Mouse (Mus musculus) MEL (cell line): Measurements from ENCODE around the gene Grik5. TPM values are rescaled to one million over a fixed set of nuclear protein-coding genes. Genes with fewer than 3 reads are reported as not detected.

Source experiments
- DNase-seq: peaks from one replicate; pipeline ENCODE4 v3.0.0; 2011; ENCODE audit warnings: low read depth, low spot score
- H3K27ac ChIP-seq: 2 replicates; pipeline ENCODE4 v1.5.1; 2012; ENCODE audit warnings: low read depth, mild to moderate bottlenecking, control low read depth, low read length, moderate library complexity; ENCODE audit not compliant: control insufficient read depth
- H3K27me3 ChIP-seq, 2 experiments: fragments of 150-350 bp in 1 of 2; sonication (generic) in 1 of 2; 2 replicates each; pipeline ENCODE4 v1.6.1; 2012; ENCODE audit warnings: low read length in 2 of 2, mild to moderate bottlenecking in 2 of 2, improper control_type of control experiment in 1 of 2, moderate library complexity in 1 of 2; ENCODE audit not compliant: insufficient read depth in 2 of 2, control insufficient read depth in 1 of 2
- H3K36me3 ChIP-seq, 2 experiments: 2 replicates each; pipeline ENCODE4 v1.6.1; 2012 to 2014; ENCODE audit warnings: low read length in 2 of 2, improper control_type of control experiment in 1 of 2, inconsistent platforms in 1 of 2, mild to moderate bottlenecking in 1 of 2; ENCODE audit not compliant: insufficient read depth in 2 of 2, control insufficient read depth in 1 of 2
- H3K4me1 ChIP-seq, 2 experiments: fragments of 150-350 bp in 1 of 2; sonication (generic) in 1 of 2; 2 replicates each; pipeline ENCODE4 v1.6.1; 2012; ENCODE audit warnings: low read length in 2 of 2, improper control_type of control experiment in 1 of 2, mild to moderate bottlenecking in 1 of 2; ENCODE audit not compliant: insufficient read depth in 2 of 2, control insufficient read depth in 1 of 2
- H3K4me3 ChIP-seq, 2 experiments: fragments of 150-350 bp in 1 of 2; sonication (generic) in 1 of 2; 2 replicates each; pipeline ENCODE4 v1.5.1; 2012; ENCODE audit warnings: low read depth in 2 of 2, low read length in 2 of 2, mild to moderate bottlenecking in 2 of 2, moderate library complexity in 2 of 2, control low read depth in 1 of 2, improper control_type of control experiment in 1 of 2; ENCODE audit not compliant: control insufficient read depth in 1 of 2, insufficient read depth in 1 of 2
- H3K79me2 ChIP-seq: 2 replicates; pipeline ENCODE4 v1.6.1; 2012; ENCODE audit warnings: mild to moderate bottlenecking, low read length, moderate library complexity; ENCODE audit not compliant: control insufficient read depth, poor library complexity, insufficient read depth
- H3K9ac ChIP-seq: 2 replicates; pipeline ENCODE4 v1.6.1; 2012; ENCODE audit warnings: low read depth, mild to moderate bottlenecking, control low read depth, low read length, moderate library complexity; ENCODE audit not compliant: control insufficient read depth, poor library complexity, severe bottlenecking
- H3K9me3 ChIP-seq: fragments of 150-350 bp; sonication (generic); replicated peaks from 2 replicates; pipeline ENCODE4 v1.6.1; 2012; ENCODE audit warnings: mild to moderate bottlenecking, low read length, improper control_type of control experiment, moderate library complexity; ENCODE audit not compliant: insufficient read depth
- BHLHE40 ChIP-seq: IDR thresholded peaks from 2 replicates; pipeline ENCODE4 v1.6.1; 2012; ENCODE audit warnings: low read depth, mild to moderate bottlenecking, inconsistent platforms, low read length, improper control_type of control experiment, borderline replicate concordance
- CHD1 ChIP-seq: IDR thresholded peaks from 2 replicates; pipeline ENCODE4 v1.6.1; 2012; ENCODE audit warnings: low read depth, mild to moderate bottlenecking, inconsistent platforms, low read length, improper control_type of control experiment
- CHD2 ChIP-seq: IDR thresholded peaks from 2 replicates; pipeline ENCODE4 v1.6.1; 2011; ENCODE audit warnings: low read length, improper control_type of control experiment
- E2F4 ChIP-seq: IDR thresholded peaks from 2 replicates; pipeline ENCODE4 v1.6.1; 2011; ENCODE audit warnings: low read depth, low read length, improper control_type of control experiment, borderline replicate concordance
- EP300 ChIP-seq, 2 experiments: IDR thresholded peaks; 2 replicates each; pipeline ENCODE4 v1.6.1; 2011; ENCODE audit warnings: improper control_type of control experiment in 2 of 2, low read length in 2 of 2, low read depth in 1 of 2, mild to moderate bottlenecking in 1 of 2
- GABPA ChIP-seq: IDR thresholded peaks from 2 replicates; pipeline ENCODE4 v1.6.1; 2012; ENCODE audit warnings: low read depth, mild to moderate bottlenecking, inconsistent platforms, low read length, improper control_type of control experiment, moderate library complexity
- HCFC1 ChIP-seq: IDR thresholded peaks from 2 replicates; pipeline ENCODE4 v1.6.1; 2012; ENCODE audit warnings: low read depth, mild to moderate bottlenecking, inconsistent platforms, low read length, improper control_type of control experiment, moderate library complexity
- JUND ChIP-seq: IDR thresholded peaks from 2 replicates; pipeline ENCODE4 v1.6.1; 2011; ENCODE audit warnings: low read depth, mild to moderate bottlenecking, improper control_type of control experiment, low read length
- KAT2A ChIP-seq: conservative IDR thresholded peaks from 2 replicates; pipeline ENCODE4 v1.6.1; 2012; ENCODE audit warnings: low read depth, low read length, improper control_type of control experiment, inconsistent platforms
- POLR2AphosphoS2 ChIP-seq: IDR thresholded peaks from 2 replicates; pipeline ENCODE4 v1.6.1; 2011; ENCODE audit warnings: low read length, improper control_type of control experiment
- RCOR1 ChIP-seq: IDR thresholded peaks from 2 replicates; pipeline ENCODE4 v1.6.1; 2012; ENCODE audit warnings: low read depth, mild to moderate bottlenecking, inconsistent platforms, low read length, improper control_type of control experiment
- SMC3 ChIP-seq: IDR thresholded peaks from 2 replicates; pipeline ENCODE4 v1.6.1; 2011; ENCODE audit warnings: low read depth, low read length, improper control_type of control experiment
- TAL1 ChIP-seq: IDR thresholded peaks from 2 replicates; pipeline ENCODE4 v1.6.1; 2012; ENCODE audit warnings: mild to moderate bottlenecking, inconsistent platforms, low read length, moderate library complexity, mixed read lengths
- TCF12 ChIP-seq: IDR thresholded peaks from 2 replicates; pipeline ENCODE4 v1.6.1; 2014; ENCODE audit warnings: low read depth, mild to moderate bottlenecking, inconsistent platforms, low read length, improper control_type of control experiment, moderate library complexity
- UBTF ChIP-seq: IDR thresholded peaks from 2 replicates; pipeline ENCODE4 v1.6.1; 2012; ENCODE audit warnings: low read depth, mild to moderate bottlenecking, inconsistent platforms, low read length, improper control_type of control experiment, moderate library complexity, borderline replicate concordance; ENCODE audit not compliant: insufficient read depth
- ZMIZ1 ChIP-seq: IDR thresholded peaks from 2 replicates; pipeline ENCODE4 v1.6.1; 2012; ENCODE audit warnings: low read depth, mild to moderate bottlenecking, inconsistent platforms, low read length, improper control_type of control experiment, moderate library complexity
- polyA plus RNA-seq, 2 experiments: library from polyadenylated mRNA; stranded (reverse) in 1 of 2; unstranded in 1 of 2; fragments of >175 nt in 1 of 2; fragments of >200 nt in 1 of 2; gene quantifications; 2 replicates each; pipeline versions ENCODE4 v1.2.1 to v1.2.4; 2012; ENCODE audit warnings: low replicate concordance in 2 of 2, low read depth in 1 of 2; ENCODE audit not compliant: insufficient read length in 2 of 2, insufficient read depth in 1 of 2, missing spikeins in 1 of 2
- total RNA-seq: library from RNA; depleted of rRNA; stranded (reverse); fragments of 300-350 nt; gene quantifications from 2 replicates; pipeline ENCODE4 v1.2.3, GENCODE M21; 2012

Grik5 gene
- total and polyA plus RNA-seq, 3 experiments, result 3.5 to 22.0 TPM; not detected in 1

GRCm38 (mm10) chr7:24971261-24971971, 100.7 kb downstream of the Grik5 start (continued):
- TF ChIP-seq TCF12, result no peak
- no peak for TF ChIP-seq EP300 (IDR thresholded peaks at IDR 0.05; ENCODE audit: low read depth in 1 of 2, low read length in 2 of 2)
- no peak for TF ChIP-seq ZMIZ1
- TF ChIP-seq UBTF, result no peak
- TF ChIP-seq CHD2, result no peak
- no peak for TF ChIP-seq TAL1

GRCm38 (mm10) chr7:24970341-24970740, 101.8 kb downstream of the Grik5 start:
- Histone ChIP-seq H3K4me1 (peaks cover 7 to 20% of the 10 kb centered on the region in 2 experiments), H3K4me3 (no peak overlapping the region), H3K9me3 (no peaks in the 10 kb centered on the region), H3K79me2 (peaks cover 6% of the 10 kb centered on the region; the same call in 1 of the 2 replicates), H3K9ac (no peak overlapping the region), H3K27me3 (no peaks in the 10 kb centered on the region), H3K36me3 (peaks cover 0 to 21% of the 10 kb centered on the region in 2 experiments; a peak in 2 of 4 replicates), H3K27ac (no peak overlapping the region)
- TF ChIP-seq GABPA, result no peak
- DNase-seq, result no peak

- TF ChIP-seq POLR2AphosphoS2 (no peak), ZMIZ1 (no peak), EP300 (IDR thresholded peaks at IDR 0.05; ENCODE audit: low read depth in 1 of 2, low read length in 2 of 2) (no peak), BHLHE40 (no peak), SMC3 (no peak), E2F4 (no peak), CHD1 (no peak), TAL1 (no peak), JUND (no peak), KAT2A (no peak), RCOR1 (no peak), HCFC1 (no peak)
- Histone ChIP-seq H3K79me2 (peaks cover 6% of the 10 kb centered on the region; the same call in 1 of the 2 replicates), H3K4me1 (peaks cover 7 to 20% of the 10 kb centered on the region in 2 experiments), H3K9me3 (no peaks in the 10 kb centered on the region), H3K4me3 (no peak overlapping the region), H3K9ac (no peak overlapping the region), H3K27ac (no peak overlapping the region), H3K36me3 (peaks cover 0 to 21% of the 10 kb centered on the region in 2 experiments; a peak in 2 of 4 replicates), H3K27me3 (no peaks in the 10 kb centered on the region)
- no peak for DNase-seq
Measured at GRCm38 (mm10) chr7:24969805-24970204, 102.3 kb downstream of the Grik5 start.
